Mouse (Mus musculus) regulatory T cell (primary cell): ENCODE results near the gene Fgfr2.

Experiments
- in situ Hi-C: fragments of 300-600 bp; cut with MboI, MseI; formaldehyde crosslinking; loops from one replicate; pipeline ENCODE4 v1.15.1; 2025; ENCODE audit warnings: high pct_unique_total_duplicates

Gene Fgfr2

DNA sequence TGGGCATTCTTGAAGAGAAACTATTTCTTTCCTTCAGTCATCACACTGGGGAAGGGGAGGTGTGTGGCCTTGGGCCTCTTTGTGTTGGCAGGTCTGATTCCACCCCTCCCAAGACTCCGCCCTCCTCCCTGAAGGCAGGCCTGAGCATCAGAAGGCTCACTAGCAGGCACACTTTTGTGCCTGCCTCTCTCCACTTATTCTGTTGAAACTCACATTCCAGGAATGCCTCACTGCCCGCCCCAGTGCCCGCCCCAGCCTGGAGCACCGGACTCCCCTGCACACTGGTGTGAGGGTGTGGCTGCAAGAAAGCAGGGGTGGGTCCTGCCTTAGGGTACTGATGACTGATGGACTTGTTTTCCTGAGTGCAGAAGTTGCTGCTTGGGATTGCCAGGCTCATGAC is 2140.8 kb downstream of the Fgfr2 start:
- in situ Hi-C loops: no loop called here

- in situ Hi-C loops: no loop called here
These were observed 2143.0 kb downstream of the Fgfr2 start for GRCm38 (mm10) chr7:130980130-130980529.

GRCm38 (mm10) chr7:130978545-130978944 is 2144.6 kb downstream of the Fgfr2 start:
- in situ Hi-C loops: no loop called here

- in situ Hi-C loops: no loop called here
These were observed 2145.2 kb downstream of the Fgfr2 start for GRCm38 (mm10) chr7:130977794-130978521.

- in situ Hi-C loops: no loop called here
These were observed 2146.7 kb downstream of the Fgfr2 start for GRCm38 (mm10) chr7:130976305-130976935.

GRCm38 (mm10) chr7:130972767-130973166 is 2150.4 kb downstream of the Fgfr2 start:
- in situ Hi-C loops: no loop called here

GRCm38 (mm10) chr7:130969507-130969906 is 2153.6 kb downstream of the Fgfr2 start:
- in situ Hi-C loops: no loop called here

DNA sequence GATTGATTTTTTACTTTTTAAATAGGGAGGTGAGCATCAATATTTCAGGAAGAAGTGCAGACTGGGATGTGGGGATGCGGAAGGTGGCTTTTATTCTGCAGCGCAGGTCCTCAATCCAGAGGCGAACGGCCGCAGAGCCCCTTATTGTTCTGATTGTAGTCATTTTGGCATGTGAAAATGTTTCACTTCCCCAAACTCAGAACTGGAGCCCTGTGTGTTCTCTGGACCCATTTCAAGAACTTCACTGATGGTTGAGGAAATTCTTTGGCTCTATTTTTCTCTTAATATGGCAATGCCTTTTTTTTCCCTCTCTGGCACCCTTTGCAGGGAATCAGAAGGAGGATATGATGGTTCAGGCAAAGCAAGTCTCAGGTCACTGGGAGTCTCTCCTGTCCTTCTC is 2154.1 kb downstream of the Fgfr2 start:
- in situ Hi-C loops: no loop called here

DNA sequence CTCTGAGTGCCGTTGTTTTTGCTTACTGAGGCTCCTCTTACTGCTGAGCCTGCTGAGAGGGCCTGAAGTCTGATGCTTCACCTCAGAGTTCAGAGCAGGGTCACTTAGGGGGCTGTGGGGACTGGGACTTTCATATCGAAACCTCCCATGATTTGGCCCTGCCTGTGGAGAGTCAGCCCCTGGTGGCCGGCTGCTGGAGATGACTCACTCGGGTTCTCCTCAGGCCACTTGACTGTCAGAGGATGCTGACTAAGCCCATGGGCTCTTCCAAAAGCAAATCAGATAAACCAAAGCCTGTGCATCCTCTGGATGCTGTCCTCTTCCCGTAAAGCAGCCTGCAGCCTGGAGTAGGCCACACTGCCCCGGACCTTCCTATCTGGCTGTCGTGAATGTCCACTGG is 2154.6 kb downstream of the Fgfr2 start:
- in situ Hi-C loops: no loop called here

DNA sequence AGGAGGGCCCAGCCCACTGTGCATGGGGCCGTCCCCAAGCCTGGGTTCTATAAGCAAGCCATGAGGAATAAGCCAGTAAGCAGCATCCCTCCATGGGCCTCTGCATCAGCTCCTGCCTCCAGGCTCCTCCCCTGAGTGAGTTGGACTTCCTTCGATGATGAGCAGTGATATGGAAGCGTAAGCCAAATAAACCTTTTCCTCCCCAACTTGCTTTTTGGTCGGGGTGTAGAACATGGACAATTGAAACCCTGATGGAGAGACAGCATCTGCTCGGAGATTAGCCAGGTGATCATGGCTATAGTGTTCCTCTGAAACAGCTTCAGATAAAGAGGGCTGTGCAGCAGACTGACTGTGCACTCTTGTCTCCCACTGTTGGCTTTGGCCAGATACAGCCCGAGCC is 2155.2 kb downstream of the Fgfr2 start:
- in situ Hi-C loops: no loop called here

- in situ Hi-C loops: no loop called here
These were observed 2156.3 kb downstream of the Fgfr2 start for GRCm38 (mm10) chr7:130966876-130967275.

DNA sequence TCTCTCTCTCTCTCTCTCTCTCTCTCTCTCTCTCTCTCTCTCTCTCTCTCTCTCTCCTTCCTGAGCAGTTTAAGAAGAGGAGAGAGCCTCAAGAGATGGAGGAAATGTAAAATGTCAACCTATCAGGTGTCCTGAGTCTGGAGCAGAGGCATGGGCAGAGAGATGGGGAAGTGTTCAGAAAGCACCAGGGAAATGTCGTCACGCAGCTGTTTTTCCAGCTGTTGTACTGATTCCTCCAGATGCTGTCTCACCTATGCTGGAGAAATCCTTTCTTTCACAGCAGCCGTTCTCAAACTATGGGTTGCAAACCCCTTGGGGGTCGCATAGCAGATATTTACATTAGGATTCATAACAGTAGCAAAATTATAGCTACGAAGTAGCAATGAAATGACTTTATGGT is 2156.7 kb downstream of the Fgfr2 start:
- in situ Hi-C loops: no loop called here

DNA sequence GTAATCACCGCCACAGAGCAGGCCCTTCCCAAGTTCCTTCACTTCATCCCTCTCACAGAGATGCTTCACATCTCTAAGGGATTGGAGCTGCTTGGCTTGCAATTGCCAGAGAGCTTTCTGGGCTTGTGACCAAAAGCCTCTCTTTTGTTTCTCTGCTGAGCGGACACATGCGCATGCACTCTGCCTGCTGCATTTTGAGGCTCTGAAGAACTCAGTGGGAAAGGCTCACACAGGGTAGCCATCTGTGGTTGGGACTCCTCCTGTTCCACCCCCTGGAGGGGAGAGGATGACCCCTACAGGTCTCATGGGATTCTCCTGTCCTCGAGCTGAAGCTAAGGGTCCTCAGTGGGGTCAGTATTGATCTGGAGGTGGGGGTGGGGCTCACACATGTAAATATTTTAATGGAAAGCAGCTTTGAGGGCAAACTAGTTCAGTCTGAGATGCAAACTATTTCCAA is 2157.2 kb downstream of the Fgfr2 start:
- in situ Hi-C loops: no loop called here

- in situ Hi-C loops: no loop called here
These were observed 2157.8 kb downstream of the Fgfr2 start for GRCm38 (mm10) chr7:130965396-130965795.

DNA sequence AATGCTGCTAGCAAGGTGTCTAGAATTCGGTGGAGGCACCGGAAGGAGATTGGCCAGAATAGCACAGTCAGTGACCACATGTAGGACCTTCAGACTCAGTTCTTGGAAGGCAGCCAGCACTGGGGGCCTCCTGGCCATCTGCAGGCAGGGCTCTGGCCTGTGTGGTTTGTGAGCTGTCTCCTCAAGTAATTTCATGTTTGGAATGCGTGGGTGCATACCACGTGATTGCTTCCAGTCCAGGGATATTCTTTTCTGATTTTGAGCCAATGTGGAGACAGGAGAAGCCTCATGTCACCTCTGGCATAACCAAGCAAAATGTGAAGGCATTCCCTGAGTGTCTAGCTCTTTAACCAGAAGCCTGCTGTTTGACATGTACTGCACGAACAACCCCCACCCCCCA is 2158.5 kb downstream of the Fgfr2 start:
- in situ Hi-C loops: no loop called here

GRCm38 (mm10) chr7:130961429-130961828 is 2161.7 kb downstream of the Fgfr2 start:
- in situ Hi-C loops: no loop called here

GRCm38 (mm10) chr7:130959868-130960267 is 2163.3 kb downstream of the Fgfr2 start:
- in situ Hi-C loops: no loop called here

GRCm38 (mm10) chr7:130958551-130958950 is 2164.6 kb downstream of the Fgfr2 start:
- in situ Hi-C loops: no loop called here

DNA sequence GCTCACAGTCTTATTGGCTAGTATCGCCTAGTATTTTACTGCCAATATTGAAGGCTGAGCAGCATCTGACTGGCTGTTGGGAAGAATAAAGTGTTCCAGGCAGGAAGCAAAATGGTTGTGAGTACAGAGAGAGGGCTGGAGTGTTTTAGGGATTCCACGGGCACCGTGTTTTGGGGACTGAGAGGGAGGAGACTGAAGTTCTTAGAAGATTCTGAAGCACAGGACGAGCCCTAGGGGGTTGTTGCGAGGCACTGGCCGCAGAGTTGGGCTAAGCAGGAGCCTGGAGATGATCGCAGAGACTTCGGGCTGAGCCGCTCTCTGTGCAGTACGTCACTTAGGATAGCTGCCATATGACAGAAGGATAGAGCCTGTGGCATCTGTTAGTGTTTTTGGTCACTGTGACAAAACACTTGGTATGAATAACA is 2169.0 kb downstream of the Fgfr2 start:
- in situ Hi-C loops: no loop called here

GRCm38 (mm10) chr7:130953376-130953775 is 2169.8 kb downstream of the Fgfr2 start:
- in situ Hi-C loops: no loop called here

- in situ Hi-C loops: no loop called here
These were observed 2172.1 kb downstream of the Fgfr2 start for GRCm38 (mm10) chr7:130951004-130951403.

GRCm38 (mm10) chr7:130950482-130950881 is 2172.7 kb downstream of the Fgfr2 start:
- in situ Hi-C loops: no loop called here

- in situ Hi-C loops: no loop called here
These were observed 2173.8 kb downstream of the Fgfr2 start for GRCm38 (mm10) chr7:130949331-130949751.
